Mouse (Mus musculus): ENCODE data around the gene Gtsf1l.
"Not testable (repeated sequence)": the region's sequence is repeated elsewhere in the genome, so short reads cannot be mapped to it uniquely, and the experiment has no call there.

The Gtsf1l gene

DNA sequence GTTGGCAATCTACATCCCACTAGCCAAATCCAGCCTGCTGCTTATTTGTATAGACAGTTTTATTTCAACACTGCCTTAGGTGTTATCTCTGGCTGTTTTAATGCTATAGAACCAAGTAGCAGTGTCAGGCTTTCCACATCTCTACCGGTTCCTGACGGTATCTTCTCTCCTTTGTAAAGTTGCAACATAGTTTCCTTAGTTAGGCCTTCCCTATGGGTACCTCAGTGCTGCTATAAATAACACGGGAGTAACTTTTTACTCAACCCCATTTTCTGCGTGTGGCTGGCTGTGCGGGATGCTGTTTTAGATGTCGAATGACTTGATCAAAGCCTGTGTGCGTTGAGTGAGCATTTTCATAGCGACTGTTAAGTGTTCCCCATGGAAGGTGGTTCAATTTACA, 1.1 kb downstream of the Gtsf1l start:
- no peak for DNase-seq (ENCODE audit: extremely low spot score)

DNA sequence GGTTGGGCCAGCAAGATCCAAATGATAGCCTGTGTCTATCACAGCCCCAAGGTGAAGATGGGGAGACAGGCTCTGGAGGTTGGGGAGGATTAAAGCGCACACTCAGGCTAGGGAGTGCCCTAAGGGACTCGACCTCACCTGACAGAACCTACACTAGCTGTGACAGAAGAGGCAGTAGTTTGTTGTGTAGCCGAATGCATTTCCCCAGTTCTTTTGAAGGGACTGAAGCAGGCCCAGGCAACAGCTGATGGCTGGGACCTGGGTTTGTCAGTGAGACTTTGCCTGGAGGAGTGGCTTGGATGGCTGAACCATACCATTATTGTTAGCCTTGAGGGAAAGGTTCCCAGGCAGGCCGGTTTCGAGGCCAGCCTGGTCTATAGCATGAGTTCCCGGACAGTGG, 2.6 kb downstream of the Gtsf1l start:
- no peak for DNase-seq (ENCODE audit: extremely low spot score)

DNA sequence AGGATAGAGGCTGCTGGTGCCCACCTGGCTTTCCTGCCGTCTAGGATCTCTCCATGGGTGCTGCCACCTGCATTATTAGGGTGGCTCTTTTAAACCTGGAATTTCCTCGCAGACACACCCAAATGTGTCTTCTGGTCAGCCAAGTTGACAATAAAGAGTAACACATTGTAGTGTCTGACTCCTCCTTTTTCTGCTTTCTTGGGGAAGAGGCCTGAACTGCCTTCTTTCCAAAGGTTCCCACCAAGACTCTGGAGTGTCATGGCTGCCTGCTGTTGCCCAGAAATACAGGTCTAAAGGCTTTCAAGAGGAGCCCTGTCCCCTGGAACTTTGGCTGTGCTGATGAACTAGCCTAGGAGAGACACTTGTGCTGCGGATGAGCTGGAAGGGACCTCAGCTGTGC, 3.1 kb downstream of the Gtsf1l start:
- no peak for DNase-seq (ENCODE audit: extremely low spot score)

DNA sequence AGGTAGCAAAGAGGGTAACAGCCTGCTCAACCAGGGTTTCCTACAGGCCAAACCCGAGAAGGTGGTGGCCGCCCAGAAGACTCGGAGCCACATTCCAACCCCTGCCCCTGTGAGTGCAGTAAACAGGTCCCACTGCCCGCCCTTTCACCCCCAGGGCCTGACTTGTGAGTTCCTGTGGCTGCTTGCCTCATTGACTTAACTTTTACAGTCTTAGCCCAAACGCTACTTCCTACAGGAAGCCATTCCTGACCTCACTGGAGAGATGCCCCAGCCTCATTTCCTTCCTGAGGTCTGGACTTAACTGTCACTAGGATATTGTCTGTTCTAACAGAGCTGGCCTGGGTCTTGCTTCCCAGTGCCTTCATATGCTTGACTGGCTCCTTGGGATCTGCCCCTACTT, 5.1 kb downstream of the Gtsf1l start:
- DNase-seq (ENCODE audit: extremely low spot score): no peak

DNA sequence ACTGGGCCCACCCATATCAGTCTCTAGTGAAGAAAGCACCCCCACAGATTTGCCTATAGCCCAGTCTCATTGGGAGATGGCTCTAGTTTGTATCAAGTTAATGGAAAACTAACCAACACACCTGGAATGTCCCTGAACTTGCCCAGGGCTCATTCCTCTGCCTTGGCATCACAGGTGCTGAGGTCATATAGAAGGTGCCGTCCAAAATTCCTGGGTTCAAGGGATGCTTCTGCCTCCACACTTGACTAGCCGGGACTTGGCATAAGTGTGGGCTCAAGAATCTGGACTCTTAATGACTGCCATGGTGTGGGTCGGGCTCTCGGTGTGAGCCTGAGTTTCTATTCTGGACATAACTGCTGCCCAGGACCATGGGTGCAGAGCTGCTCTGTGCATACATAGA, 8.6 kb downstream of the Gtsf1l start:
- no peak for DNase-seq (ENCODE audit: extremely low spot score)

DNA sequence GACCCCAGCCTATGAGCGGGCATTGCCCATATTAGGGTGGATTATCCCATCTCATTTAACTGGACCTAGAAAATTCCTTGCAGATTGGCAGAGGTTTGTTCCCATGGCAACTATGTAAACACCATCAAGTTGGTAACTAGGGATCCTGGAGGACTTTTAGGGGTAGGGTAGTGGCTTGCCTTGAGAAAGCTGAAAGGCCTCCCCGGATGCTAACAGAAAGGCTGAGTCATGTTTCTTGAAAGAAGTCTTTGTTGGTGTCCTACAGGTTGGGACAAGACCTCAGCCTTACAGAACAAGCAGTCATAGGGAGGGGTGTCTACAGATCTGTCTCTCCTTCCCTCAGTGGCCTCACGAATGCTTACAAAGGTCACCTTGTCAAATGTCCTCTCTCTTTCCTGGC, 12.4 kb downstream of the Gtsf1l start:
- no peak for DNase-seq (ENCODE audit: extremely low spot score)

DNA sequence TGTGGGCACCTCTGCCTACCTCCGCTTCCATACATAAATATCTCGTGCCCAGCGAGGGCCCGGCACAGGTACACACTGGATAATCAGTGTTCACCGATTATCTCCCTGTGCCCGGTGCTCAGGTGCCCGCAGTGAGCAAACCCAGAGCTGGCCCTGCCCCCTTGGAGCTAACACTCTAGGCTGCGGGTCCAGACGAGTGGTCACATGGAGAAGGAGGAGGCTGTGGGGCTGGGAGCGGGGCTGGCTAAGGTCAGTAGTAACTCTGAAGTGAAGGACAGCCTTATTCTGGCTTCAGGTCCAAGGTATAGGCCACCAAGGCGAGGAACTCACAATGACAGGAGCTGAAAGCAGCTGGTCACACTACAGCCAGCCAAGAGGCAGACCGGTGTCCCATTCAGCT, 12.8 kb downstream of the Gtsf1l start:
- DNase-seq (ENCODE audit: extremely low spot score): no peak

DNA sequence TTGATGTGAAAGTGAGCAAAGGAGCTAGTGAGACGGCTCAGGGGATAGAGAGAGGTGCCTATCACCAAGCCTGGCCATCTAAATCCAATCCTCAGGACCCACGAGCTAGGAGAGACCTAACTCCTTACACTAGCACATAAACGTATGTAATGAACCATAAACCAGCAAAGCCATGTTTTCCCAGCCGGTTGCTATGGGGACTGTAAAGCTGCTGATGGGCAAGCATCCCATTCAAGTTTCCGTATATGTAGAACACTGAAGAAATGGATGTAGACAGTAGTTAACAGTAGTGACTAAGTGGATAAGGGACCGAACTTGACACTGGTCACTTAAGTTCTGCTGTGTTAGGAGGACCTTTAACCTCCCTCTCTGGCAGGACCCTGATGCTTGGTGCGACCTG, 13.6 kb downstream of the Gtsf1l start:
- no peak for DNase-seq (ENCODE audit: extremely low spot score)

DNA sequence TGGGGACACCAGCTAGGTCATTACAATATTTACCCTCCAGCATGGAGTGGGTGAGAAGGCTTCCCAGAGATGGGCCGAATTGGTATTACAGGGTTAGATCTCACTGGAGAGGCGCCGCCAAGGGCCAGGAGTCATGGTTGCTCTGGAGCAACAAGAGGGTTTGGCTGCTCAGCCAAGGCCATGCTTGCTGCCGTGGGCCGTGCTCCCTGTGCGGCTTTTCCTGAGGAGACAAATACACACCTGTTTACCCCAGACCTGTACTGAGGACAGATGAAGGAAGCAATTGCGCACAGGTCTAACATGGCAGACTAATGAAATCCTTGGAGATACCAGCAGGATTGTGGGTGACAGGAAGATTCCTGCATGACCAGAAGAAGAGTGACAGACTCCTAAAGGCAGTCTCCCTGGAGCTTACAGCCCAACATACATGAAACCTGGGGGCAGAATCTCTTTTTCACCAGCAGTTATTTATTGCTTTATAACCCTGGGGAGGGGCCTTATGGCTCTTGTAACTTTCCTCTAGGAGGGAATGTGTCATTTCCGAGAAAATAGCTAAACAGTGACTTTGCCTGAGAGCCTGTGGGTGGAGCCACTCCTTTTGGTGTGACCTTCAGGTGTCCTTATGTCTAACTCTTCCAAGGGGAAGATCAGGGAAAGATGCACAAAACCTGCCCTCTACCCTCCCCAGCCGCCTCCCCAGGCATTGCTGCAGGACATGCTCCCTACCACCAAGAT, 14.5 kb downstream of the Gtsf1l start:
- DNase-seq (ENCODE audit: extremely low spot score): no peak

DNA sequence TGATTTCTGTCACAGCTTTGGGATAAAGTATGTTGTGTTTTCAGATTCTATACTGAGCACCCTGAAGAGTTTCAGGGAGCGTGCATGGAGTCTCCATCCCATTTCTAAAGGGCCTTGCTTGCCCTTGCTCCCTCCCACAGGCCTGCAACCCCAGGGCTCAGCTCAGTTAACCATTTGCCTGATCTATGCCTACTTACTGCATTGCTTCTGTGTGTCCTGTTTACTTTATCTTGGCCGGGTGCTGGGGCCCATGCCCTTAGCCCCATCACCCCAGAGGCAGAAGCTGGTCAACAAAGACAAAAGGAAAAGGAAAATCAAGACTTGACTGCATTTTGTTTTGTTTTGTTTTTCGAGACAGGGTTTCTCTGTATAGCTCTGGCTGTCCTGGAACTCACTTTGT, 16.1 kb downstream of the Gtsf1l start:
- DNase-seq (ENCODE audit: extremely low spot score): no peak

DNA sequence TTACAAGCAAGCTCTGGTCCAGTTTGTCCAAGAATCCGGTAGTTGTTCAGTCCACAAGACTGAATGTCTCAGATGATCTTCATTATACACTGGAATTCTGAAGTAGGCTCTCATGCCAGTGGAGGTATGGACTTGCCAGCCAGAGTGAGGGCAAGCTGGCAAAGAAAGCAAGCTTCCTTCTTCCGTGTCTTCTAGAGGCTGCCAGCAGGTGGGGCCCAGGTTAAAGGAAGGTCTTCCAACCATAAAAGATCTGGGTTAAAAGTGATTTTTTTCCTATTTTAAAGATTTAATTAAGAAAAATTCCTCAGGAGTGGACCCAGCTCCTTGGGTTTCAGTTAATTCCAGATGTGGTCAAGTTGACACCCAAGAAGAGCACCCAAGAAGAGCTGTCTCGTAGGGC, 17.4 kb downstream of the Gtsf1l start:
- DNase-seq (ENCODE audit: extremely low spot score): no peak

DNA sequence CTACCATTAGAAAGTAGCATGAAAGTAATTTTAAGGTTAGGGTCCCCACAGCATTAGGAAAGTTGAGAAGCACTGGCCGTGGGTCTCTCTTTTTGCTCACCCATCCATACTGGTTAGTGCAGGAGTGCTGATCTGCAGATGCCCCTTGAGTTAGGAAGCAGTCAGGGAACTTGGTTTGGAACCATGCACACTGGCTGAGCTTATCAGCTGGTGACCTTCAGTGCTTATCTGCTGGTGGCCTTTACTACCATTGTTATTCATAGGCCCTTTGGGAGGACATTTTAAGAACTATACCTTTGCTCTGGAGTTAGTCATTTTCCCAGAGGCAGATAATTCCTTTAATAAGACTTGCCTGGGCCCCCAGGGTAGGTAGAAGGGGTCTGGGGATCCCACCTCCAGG, 20.4 kb downstream of the Gtsf1l start:
- no peak for DNase-seq (ENCODE audit: extremely low spot score)

DNA sequence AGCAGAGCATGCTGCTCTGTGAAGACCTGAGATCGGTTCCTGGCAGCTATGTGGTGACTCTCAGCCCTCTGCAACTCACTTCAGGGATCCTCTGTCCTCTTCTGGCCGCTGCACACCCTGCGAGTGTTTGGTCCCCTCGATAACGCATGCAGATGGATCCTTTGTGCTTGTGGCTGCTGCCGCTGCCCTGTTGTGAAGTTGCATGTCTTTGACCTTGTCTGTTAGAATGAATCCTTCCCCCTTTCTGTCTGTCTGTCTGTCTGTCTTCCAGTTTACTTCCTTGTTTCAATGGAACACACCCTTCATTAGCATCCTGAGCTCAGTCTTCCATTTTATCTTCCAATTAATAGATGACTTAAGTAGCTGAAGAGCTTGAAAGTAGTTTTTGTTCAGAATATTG, 21.3 kb downstream of the Gtsf1l start:
- no peak for DNase-seq (ENCODE audit: extremely low spot score)

DNA sequence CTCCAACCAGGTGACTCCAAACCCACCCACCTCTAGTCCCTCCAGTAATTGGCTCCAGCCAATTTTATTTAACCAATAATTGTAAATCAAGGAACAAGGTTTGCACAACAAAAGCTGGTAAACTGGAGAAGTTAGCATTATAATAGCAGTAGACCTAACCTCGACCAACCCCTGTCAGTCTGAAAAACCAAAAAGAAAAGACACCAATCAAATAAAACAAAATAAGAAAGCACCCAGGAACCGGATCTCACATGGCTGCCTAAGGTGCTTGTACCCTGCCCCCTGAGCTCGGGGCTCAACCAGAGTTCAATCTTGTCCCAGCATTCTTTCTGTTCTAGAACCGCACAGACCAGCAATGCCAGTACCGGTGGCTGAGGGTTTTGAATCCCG, 25.5 kb downstream of the Gtsf1l start:
- no peak for DNase-seq (ENCODE audit: extremely low spot score)

DNA sequence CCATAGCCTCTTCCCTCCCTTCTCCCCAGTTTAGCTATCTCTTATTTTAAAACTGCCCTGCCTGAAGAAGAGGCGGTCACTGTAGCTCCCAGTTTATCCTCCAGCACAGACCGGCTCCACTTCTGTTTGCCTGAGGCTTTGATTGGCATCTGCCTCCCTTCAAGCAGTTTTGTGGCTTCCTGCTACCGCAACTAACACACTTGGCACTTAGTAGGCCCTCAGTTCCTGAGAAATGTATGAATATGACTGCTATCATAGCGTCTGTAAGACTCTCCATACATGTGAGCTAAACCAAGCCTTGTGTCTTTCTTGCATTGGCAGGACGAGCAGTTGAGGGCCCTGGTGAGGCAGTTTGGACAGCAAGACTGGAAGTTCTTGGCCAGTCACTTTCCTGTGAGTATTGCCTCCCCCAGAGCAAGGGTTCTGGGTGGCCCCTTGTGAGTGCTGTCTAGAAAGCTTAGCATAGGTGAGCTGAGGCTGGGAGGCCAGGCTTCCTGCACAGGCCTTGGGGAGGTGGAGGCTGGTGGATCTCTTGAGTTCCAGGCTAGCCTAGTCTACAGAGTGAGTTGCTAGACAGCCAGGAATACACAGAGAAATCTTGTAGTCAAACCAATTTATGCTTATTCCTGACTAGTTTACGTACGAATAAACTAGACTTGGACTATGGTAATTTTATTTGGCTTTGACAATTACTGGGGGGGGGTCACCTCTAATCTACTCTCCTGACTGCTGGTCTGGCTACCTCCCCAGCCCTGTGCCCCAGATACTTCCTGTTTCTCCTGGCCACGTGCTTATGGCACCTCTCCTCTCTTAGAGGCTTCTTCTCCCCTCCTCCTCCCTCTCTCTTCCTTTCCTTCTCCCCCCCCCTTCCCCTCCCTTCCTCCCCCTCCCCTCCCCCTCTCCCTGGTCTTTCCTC, 26.2 kb downstream of the Gtsf1l start:
- no peak for DNase-seq (ENCODE audit: extremely low spot score)

DNA sequence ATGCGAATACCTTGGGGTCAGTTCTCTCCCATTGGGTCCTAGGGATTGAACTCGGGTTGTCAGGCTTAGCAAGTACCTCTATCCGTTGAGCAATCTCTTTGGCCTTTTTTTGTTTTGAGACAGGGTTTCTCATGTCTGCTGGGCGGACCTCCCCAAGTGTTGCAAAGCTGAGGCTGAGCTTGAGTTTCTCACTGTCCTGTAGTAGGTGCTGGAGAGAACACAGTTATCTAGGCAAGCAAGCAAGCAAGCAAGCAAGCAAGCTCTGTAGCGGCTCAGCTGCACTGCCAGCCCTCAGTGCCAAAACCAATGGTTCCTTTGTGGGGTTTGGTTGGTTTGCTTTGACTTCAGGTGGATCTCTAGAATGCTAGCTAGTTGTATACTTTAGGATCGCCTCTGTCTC, 27.0 kb downstream of the Gtsf1l start:
- DNase-seq (ENCODE audit: extremely low spot score): no peak

DNA sequence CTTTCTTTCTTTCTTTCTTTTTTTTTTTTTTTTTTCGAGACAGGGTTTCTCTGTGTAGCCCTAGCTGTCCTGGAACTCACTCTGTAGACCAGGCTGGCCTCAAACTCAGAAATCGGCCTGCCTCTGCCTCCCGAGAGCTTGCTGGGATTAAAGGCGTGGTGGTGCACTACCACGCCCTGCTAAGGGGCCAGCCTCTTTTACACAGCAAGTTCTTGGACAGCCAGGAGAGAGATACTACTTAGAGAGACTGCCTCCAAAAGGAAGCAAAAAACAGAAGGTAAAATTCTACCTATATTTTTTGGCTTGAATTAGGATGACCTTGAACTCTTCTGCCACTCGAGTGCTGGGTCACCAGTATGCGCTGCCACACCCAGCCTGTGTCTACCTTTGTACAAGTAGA, 28.7 kb downstream of the Gtsf1l start:
- not testable (repeated sequence) for DNase-seq (ENCODE audit: extremely low spot score)

DNA sequence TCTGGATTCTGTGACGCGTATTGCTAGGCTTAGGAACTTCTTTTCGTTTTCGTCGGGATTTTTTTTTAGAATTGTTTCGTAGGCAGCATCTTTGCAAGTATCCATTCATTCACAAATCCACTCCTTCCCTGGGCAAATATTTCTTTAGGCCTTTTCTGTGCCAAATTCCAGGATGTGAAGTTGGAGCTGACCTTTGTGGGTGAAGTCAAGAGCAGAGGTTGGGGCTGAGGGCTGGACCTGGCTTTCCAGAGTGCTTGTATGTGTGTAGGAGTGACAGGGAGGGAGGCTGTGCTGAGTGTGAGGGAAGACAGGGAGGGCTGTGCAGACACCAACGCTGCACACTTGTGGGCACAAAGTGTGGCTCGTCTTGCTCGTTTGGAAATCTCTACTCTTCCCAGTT, 31.1 kb downstream of the Gtsf1l start:
- DNase-seq (ENCODE audit: extremely low spot score): no peak

DNA sequence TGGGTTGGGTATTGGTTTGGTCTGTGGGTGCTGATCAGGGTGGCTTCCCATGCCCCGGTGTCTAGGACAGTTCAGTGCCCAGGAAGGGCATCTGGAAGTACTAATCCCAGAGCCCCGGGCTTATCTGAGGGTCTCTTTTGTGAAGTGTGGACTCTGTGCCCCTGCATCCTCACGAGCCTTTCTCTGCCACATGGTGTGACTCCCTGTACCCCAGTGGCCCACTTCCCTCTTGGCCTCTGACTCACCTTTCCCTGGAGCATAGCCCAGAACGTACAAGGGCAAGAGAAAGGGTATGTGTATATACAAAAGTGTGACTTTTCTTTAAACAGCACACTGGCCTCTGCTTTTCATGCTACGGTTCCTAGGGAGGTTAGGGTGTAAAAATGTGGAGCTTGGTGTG, 31.9 kb downstream of the Gtsf1l start:
- peak; percentile 11 for DNase-seq (ENCODE audit: extremely low spot score)

DNA sequence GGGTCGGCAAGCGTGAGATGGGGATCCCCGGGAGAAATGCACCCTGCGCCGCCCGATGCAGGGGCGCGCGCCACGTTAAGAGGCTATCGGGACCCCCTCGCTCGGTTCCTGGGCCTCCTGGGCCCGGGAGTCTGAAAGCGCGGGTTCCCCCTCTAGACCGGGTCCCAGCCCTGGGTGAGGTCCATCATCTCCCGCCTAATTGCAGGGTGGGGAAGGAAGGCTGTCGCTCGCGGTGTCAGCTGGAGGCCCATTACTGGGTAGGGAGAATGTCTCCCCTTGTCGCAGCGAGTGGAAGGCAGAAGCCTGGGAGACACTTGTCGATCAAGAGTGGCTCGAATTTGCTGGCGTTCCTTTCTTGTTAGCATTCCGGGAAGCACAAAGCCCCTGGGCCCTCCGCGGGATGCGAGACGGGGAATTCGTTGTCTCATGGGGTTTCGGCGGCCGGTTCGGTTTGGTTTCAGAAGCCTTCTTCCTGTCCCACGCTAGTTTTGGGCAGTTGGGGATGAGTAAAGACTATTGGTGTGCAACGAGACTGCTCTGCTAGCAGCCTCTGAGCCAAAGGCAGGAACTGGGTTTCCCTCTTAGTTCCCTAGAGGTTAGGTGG, 32.7 kb downstream of the Gtsf1l start:
- peak; percentile 65 for DNase-seq (ENCODE audit: extremely low spot score)

DNA sequence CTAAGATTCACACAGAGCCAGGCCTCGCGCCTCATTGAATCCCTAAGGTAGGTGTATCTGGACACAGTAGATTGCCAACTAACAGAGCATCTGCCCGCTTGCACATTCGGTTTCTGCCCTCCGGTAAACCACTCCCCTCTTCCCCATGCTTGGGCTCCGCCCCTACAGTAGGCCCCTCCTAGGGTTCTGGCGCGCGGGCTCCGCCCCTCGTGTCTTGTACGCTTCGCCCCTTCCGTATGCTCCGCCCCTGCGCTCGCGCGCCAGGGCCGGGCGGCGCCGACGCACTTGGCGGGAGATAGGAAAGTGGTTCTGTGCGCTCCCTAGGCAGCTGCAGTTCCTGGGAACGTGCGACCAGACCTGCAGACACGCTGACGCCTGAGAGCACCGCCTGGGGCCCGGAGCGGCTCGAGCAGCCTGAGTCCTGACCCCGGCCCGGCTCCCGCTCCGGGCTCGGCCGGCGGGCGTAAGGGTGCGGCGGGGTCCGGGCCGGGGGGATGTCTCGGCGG, 33.3 kb downstream of the Gtsf1l start, which contains the start of gene Mybl2:
Gene Mybl2 (plus strand): TSS at position 353 of the 506 bp plus-strand sequence.
- DNase-seq (ENCODE audit: extremely low spot score): peak; percentile 93

DNA sequence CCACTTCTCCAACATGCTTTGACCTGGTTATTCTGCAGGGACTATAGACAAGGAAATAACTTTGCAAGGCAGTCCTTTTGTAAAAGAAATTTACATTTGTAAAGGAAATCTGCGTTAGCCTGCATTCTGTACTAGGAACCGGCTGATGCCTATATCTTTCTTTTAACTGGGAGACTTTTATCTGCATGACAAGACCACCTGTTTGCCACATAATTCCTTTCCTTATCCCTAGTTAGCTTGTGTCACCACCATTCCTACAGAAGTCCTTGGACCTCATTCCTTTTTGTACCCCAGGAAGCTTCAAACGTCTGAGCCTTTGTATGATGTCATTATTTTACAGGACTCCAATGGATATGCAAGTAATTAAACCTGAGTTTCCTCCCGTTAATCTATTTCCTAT, 34.8 kb downstream of the Gtsf1l start:
- DNase-seq (ENCODE audit: extremely low spot score): no peak

DNA sequence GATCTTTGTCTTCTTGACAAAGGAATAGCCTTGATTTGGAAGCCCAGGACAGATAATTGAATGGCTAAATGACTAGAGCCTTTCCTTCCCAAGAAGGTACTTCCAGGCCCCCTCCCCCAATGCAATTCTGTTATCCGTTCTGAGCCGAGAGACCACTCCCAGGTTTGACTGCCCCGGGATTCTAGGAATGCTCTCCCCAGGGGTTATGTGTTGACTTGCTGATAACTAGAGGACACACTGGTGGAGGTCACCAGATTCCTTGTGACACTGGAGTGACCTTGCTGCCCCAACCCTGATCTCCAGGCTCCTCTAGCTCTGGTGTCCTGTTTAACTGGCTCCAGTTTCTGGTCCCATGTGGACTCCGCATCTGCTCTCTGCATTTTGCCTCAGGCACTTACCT, 35.6 kb downstream of the Gtsf1l start:
- peak; percentile 16 for DNase-seq (ENCODE audit: extremely low spot score)
